ENCODE assay signal across 15 mouse cellular contexts in the genomic region with DNA sequence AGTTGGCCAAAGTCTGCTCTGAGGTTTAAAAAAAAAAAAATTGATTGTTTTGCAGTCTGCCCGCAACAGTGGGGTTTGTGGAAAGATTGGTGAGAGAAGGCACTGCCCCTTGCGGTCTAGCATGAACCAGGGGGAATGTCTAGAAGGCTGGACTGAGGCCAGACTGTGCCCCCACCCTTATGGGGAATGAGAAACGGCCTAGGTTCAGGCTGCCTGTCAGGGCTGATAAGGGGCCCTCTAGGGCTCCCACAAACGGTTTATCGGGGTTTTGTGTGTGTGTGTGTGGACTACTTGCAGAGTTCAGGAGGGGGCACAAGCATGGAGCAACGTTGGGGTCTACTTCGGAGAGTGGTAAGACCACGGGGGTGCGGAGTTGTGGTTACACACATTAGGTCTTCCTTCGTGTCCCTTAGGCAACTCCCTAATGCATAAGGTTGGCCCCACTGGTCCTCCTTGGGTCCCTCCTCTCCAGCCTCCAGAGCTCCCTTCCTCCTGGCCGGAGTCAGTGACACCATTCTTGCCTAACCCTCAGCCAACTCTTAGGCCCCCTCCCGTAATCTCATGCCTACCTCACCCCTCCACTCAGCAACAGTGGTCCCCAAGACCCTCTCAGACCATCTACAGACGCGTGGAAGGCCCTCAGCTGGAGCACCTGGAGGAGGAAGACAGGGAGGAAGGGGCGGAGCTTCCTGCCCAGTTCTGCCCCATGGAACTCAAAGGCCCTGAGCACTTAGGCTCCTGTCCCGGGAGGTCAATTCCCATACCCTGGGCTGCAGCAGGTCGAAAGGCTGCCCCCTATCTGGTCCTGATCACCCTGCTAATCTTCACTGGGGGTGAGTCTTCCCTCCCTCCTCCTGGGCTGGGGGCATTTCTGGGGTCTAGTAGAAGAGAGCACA. TPM values are rescaled to one million over a fixed set of nuclear protein-coding genes. Genes with fewer than 3 reads are reported as not detected.
DNase-seq lines count a peak whose midpoint lies in the region; ATAC-seq and TF ChIP-seq lines count a peak whose summit lies in the region.
"Had no signal": no experiment of that assay in that cellular context is flagged by ENCODE, and none has a peak within 500 bp of the region (broad histone marks: within the 10 kb centered on the region; RNA-seq: fewer than 3 reads in every experiment).

No protein-coding gene starts in this region.

- no peaks in the 10 kb centered on the region for H3K27me3 ChIP-seq in hindbrain, embryonic 15.5 days
- H3K27me3 ChIP-seq in hindbrain, embryonic 13.5 days: 0 out of 2 replicates have a peak, but pooled peaks cover 10% of the 10 kb centered on the region
- no peaks in the 10 kb centered on the region for H3K27me3 ChIP-seq in MEL (ENCODE audit: control insufficient read depth in 1 of 2, insufficient read depth in 2 of 2, low read length in 2 of 2)
- no peaks in the 10 kb centered on the region for H3K27me3 ChIP-seq in liver, postnatal 0 days (ENCODE audit: insufficient read depth, low read length)

- no peak overlapping the region for H3K9ac ChIP-seq in hindbrain, embryonic 15.5 days
- no peak overlapping the region for H3K9ac ChIP-seq in hindbrain, embryonic 13.5 days
- H3K9ac ChIP-seq in MEL (ENCODE audit: control insufficient read depth, low read depth, low read length, poor library complexity, severe bottlenecking): peak overlapping the region; percentile 83
- peak overlapping the region; percentile 75 for H3K9ac ChIP-seq in liver, postnatal 0 days (replicated peaks)
- H3K9ac ChIP-seq: neural tube, embryonic 12.5 days had no signal

- H3K9me3 ChIP-seq in hindbrain, embryonic 15.5 days: no peaks in the 10 kb centered on the region
- H3K9me3 ChIP-seq in hindbrain, embryonic 13.5 days: no peaks in the 10 kb centered on the region
- no peaks in the 10 kb centered on the region for H3K9me3 ChIP-seq in MEL (replicated peaks; ENCODE audit: insufficient read depth, low read length)
- H3K9me3 ChIP-seq in liver, postnatal 0 days (ENCODE audit: low read length): no peaks in the 10 kb centered on the region
- H3K9me3 ChIP-seq: neural tube, embryonic 12.5 days had no signal

- H3K4me3 ChIP-seq in hindbrain, embryonic 15.5 days: no peak overlapping the region
- no peak overlapping the region for H3K4me3 ChIP-seq in hindbrain, embryonic 13.5 days
- H3K4me3 ChIP-seq in MEL (ENCODE audit: control insufficient read depth in 1 of 2, insufficient read depth in 1 of 2, low read depth in 2 of 2, low read length in 2 of 2): peak overlapping the region; percentile 78 to 96
- H3K4me3 ChIP-seq in liver, postnatal 0 days (ENCODE audit: low read depth, low read length): peak overlapping the region; percentile 52
- H3K4me3 ChIP-seq: neural tube, embryonic 12.5 days had no signal

- no peak; a peak in 1 of 6 replicates for TF ChIP-seq CTCF in MEL (IDR thresholded peaks at IDR 0.05 in 2 of 3, conservative IDR thresholded peaks at IDR 0.05 in 1 of 3; ENCODE audit: control insufficient read depth in 1 of 3, insufficient read depth in 1 of 3, low read depth in 2 of 3, low read length in 3 of 3, poor library complexity in 1 of 3, severe bottlenecking in 1 of 3)
- peak; percentile 45 for TF ChIP-seq CTCF in liver, postnatal 0 days (IDR thresholded peaks at IDR 0.05; ENCODE audit: low read depth)

- H3K27ac ChIP-seq in hindbrain, embryonic 15.5 days (replicated peaks): no peak overlapping the region
- H3K27ac ChIP-seq in hindbrain, embryonic 13.5 days: no peak overlapping the region
- H3K27ac ChIP-seq in MEL (ENCODE audit: control insufficient read depth, low read depth, low read length): peak overlapping the region; percentile 94
- peak overlapping the region; percentile 93 for H3K27ac ChIP-seq in liver, postnatal 0 days (ENCODE audit: low read depth)
- H3K27ac ChIP-seq: neural tube, embryonic 12.5 days had no signal

- H3K79me2 ChIP-seq in MEL (ENCODE audit: control insufficient read depth, insufficient read depth, low read length, poor library complexity): peaks cover 27% of the 10 kb centered on the region

- H3K4me1 ChIP-seq in hindbrain, embryonic 15.5 days (replicated peaks): peaks cover 4% of the 10 kb centered on the region; the same call in 1 of the 2 replicates
- H3K4me1 ChIP-seq in hindbrain, embryonic 13.5 days (replicated peaks): 0 out of 2 replicates have a peak, but pooled peaks cover 6% of the 10 kb centered on the region
- peaks cover 0 to 25% of the 10 kb centered on the region in 2 experiments; a peak in 2 of 4 replicates for H3K4me1 ChIP-seq in MEL (ENCODE audit: control insufficient read depth in 1 of 2, insufficient read depth in 2 of 2, low read length in 2 of 2)
- H3K4me1 ChIP-seq in liver, postnatal 0 days (ENCODE audit: insufficient read depth): peaks cover 24% of the 10 kb centered on the region
- H3K4me1 ChIP-seq: neural tube, embryonic 12.5 days had no signal

- 82% methylated on average over 17 of the region's 17 CpGs for WGBS in hindbrain, embryonic 15.5 days
- 83% methylated on average over 17 of the region's 17 CpGs for WGBS in hindbrain, embryonic 13.5 days
- 27% methylated on average over 17 of the region's 17 CpGs for WGBS in liver, postnatal 0 days (ENCODE audit: insufficient replicate concordance)

- peaks cover 7% of the 10 kb centered on the region for H3K36me3 ChIP-seq in hindbrain, embryonic 15.5 days
- peaks cover 27% of the 10 kb centered on the region for H3K36me3 ChIP-seq in hindbrain, embryonic 13.5 days
- peaks cover 3 to 13% of the 10 kb centered on the region in 2 experiments for H3K36me3 ChIP-seq in MEL (ENCODE audit: control insufficient read depth in 1 of 2, insufficient read depth in 2 of 2, low read length in 2 of 2)
- peaks cover 10% of the 10 kb centered on the region for H3K36me3 ChIP-seq in liver, postnatal 0 days (replicated peaks; ENCODE audit: insufficient read depth, low read length)
- H3K36me3 ChIP-seq: neural tube, embryonic 12.5 days had no signal

- H3K4me2 ChIP-seq in hindbrain, embryonic 15.5 days: no peak overlapping the region
- no peak overlapping the region for H3K4me2 ChIP-seq in hindbrain, embryonic 13.5 days
- H3K4me2 ChIP-seq in liver, postnatal 0 days (ENCODE audit: low read depth, low read length): peak overlapping the region; percentile 85
- H3K4me2 ChIP-seq: neural tube, embryonic 12.5 days had no signal

- TF ChIP-seq POLR2A in MEL (IDR thresholded peaks at IDR 0.05; ENCODE audit: control insufficient read depth in 1 of 2, insufficient read depth in 1 of 2, low read depth in 1 of 2, low read length in 2 of 2, poor library complexity in 1 of 2): peak; percentile 40 to 83; a peak in 3 of 4 replicates

- TF ChIP-seq EP300 in MEL (IDR thresholded peaks at IDR 0.05; ENCODE audit: low read depth in 1 of 2, low read length in 2 of 2): peak; percentile 98 to 100
- peak; percentile 91 for TF ChIP-seq EP300 in liver, postnatal 0 days (IDR thresholded peaks at IDR 0.05; ENCODE audit: low read depth)

- 0 out of 2 replicates have a peak, but pooled peaks have one; percentile 19 for ATAC-seq in hindbrain, embryonic 15.5 days (ENCODE audit: low FRiP score, low read depth)
- ATAC-seq in hindbrain, embryonic 13.5 days (ENCODE audit: low FRiP score): no peak
- peak; percentile 78 for ATAC-seq in common myeloid progenitor, adult 5-6 weeks (replicated peaks; ENCODE audit: low read depth, poor library complexity, severe bottlenecking)
- ATAC-seq in liver, postnatal 0 days: peak; percentile 78

- TF ChIP-seq RAD21 in MEL (IDR thresholded peaks at IDR 0.05; ENCODE audit: low read depth, low read length): no peak

- peak; percentile 95 for DNase-seq in MEL (ENCODE audit: low read depth, low spot score)
- DNase-seq in liver, postnatal 0 days: peak; percentile 74
- DNase-seq in adrenal gland, postnatal 25 days: no peak
- no peak for DNase-seq in cerebellum, postnatal 4 days (ENCODE audit: low spot score in 2 of 2)
- no peak for DNase-seq in left cerebral cortex, adult 9 months (ENCODE audit: low spot score in 2 of 2)
- DNase-seq: cerebellum, postnatal 14 days; gastrocnemius, postnatal 25 days; layer of hippocampus, postnatal 36 days; lung, postnatal 14 days; right cerebral cortex, postnatal 25 days had no signal

RNA-seq across cellular contexts. Expression of a gene that starts 1.3 kb away (rescaled TPM):
- 6.1 and 6.4 TPM in 2 replicates for polyA plus RNA-seq in hindbrain, embryonic 15.5 days (2015; fragmentation: Nextera tagmentation; extraction: Ambion mirVana)
- 3.4 and 3.8 TPM in 2 replicates for polyA plus RNA-seq in hindbrain, embryonic 13.5 days (2015; fragmentation: Nextera tagmentation; extraction: Ambion mirVana)
- total RNA-seq in MEL (2012; rRNA removed): 76.9 and 96.2 TPM in 2 replicates
- 100 to 1,000 TPM in 1 of 2 experiments, not detected in 1; 112 TPM for polyA plus RNA-seq in MEL (2012; ENCODE audit: insufficient read depth in 1 of 2, insufficient read length in 2 of 2, low read depth in 1 of 2, low replicate concordance in 2 of 2, missing spikeins in 1 of 2)
- total RNA-seq in common myeloid progenitor, adult 5-6 weeks (2017): 45.3 and 63.4 TPM in 2 replicates
- polyA plus RNA-seq in liver, postnatal 0 days (2015; fragmentation: Nextera tagmentation; extraction: Ambion mirVana): 148 and 157 TPM in 2 replicates
- 0.85 and 2.9 TPM in 2 replicates for total RNA-seq in adrenal gland, postnatal 25 days (2021)
- total RNA-seq: gastrocnemius, postnatal 25 days had no signal

RNA-seq across cellular contexts. Expression of a gene that starts 17.6 kb away (rescaled TPM):
- 251 and 285 TPM in 2 replicates for polyA plus RNA-seq in hindbrain, embryonic 15.5 days (2015; fragmentation: Nextera tagmentation; extraction: Ambion mirVana)
- polyA plus RNA-seq in hindbrain, embryonic 13.5 days (2015; fragmentation: Nextera tagmentation; extraction: Ambion mirVana): 256 and 271 TPM in 2 replicates
- total RNA-seq in MEL (2012; rRNA removed): 0.15 TPM in 1 of 2 replicates, not detected in the other
- not detected for polyA plus RNA-seq in MEL (2012; ENCODE audit: insufficient read depth in 1 of 2, insufficient read length in 2 of 2, low read depth in 1 of 2, low replicate concordance in 2 of 2, missing spikeins in 1 of 2)
- not detected in 2 replicates for total RNA-seq in common myeloid progenitor, adult 5-6 weeks (2017)
- polyA plus RNA-seq in liver, postnatal 0 days (2015; fragmentation: Nextera tagmentation; extraction: Ambion mirVana): not detected in 2 replicates
- 2.7 and 6.4 TPM in 2 replicates for total RNA-seq in adrenal gland, postnatal 25 days (2021)
- total RNA-seq: gastrocnemius, postnatal 25 days had no signal

RNA-seq across cellular contexts. Expression of a gene that starts 29.9 kb away (rescaled TPM):
- polyA plus RNA-seq in hindbrain, embryonic 15.5 days (2015; fragmentation: Nextera tagmentation; extraction: Ambion mirVana): 59.7 and 73.5 TPM in 2 replicates
- 49.1 and 49.6 TPM in 2 replicates for polyA plus RNA-seq in hindbrain, embryonic 13.5 days (2015; fragmentation: Nextera tagmentation; extraction: Ambion mirVana)
- total RNA-seq in MEL (2012; rRNA removed): 11.9 and 12.4 TPM in 2 replicates
- polyA plus RNA-seq in MEL (2012; ENCODE audit: insufficient read depth in 1 of 2, insufficient read length in 2 of 2, low read depth in 1 of 2, low replicate concordance in 2 of 2, missing spikeins in 1 of 2): 100 to 1,000 TPM in 1 of 2 experiments, not detected in 1; 144 TPM
- 13.3 and 24.0 TPM in 2 replicates for total RNA-seq in common myeloid progenitor, adult 5-6 weeks (2017)
- polyA plus RNA-seq in liver, postnatal 0 days (2015; fragmentation: Nextera tagmentation; extraction: Ambion mirVana): 26.2 and 28.3 TPM in 2 replicates
- total RNA-seq in adrenal gland, postnatal 25 days (2021): 54.1 and 59.1 TPM in 2 replicates

RNA-seq across cellular contexts. Expression of a gene that starts 37.6 kb away (rescaled TPM):
- polyA plus RNA-seq in hindbrain, embryonic 15.5 days (2015; fragmentation: Nextera tagmentation; extraction: Ambion mirVana): 516 and 544 TPM in 2 replicates
- 529 and 536 TPM in 2 replicates for polyA plus RNA-seq in hindbrain, embryonic 13.5 days (2015; fragmentation: Nextera tagmentation; extraction: Ambion mirVana)
- total RNA-seq in MEL (2012; rRNA removed): 531 and 548 TPM in 2 replicates
- 100 to 1,000 TPM in 1 of 2 experiments, not detected in 1; 550 TPM for polyA plus RNA-seq in MEL (2012; ENCODE audit: insufficient read depth in 1 of 2, insufficient read length in 2 of 2, low read depth in 1 of 2, low replicate concordance in 2 of 2, missing spikeins in 1 of 2)
- 190 and 213 TPM in 2 replicates for total RNA-seq in common myeloid progenitor, adult 5-6 weeks (2017)
- polyA plus RNA-seq in liver, postnatal 0 days (2015; fragmentation: Nextera tagmentation; extraction: Ambion mirVana): 165 and 177 TPM in 2 replicates
- 580 and 681 TPM in 2 replicates for total RNA-seq in adrenal gland, postnatal 25 days (2021)

RNA-seq across cellular contexts. Expression of a gene that starts 37.9 kb away (rescaled TPM):
- polyA plus RNA-seq in hindbrain, embryonic 15.5 days (2015; fragmentation: Nextera tagmentation; extraction: Ambion mirVana): not detected in 2 replicates
- not detected in 2 replicates for polyA plus RNA-seq in hindbrain, embryonic 13.5 days (2015; fragmentation: Nextera tagmentation; extraction: Ambion mirVana)
- total RNA-seq in MEL (2012; rRNA removed): not detected in 2 replicates
- polyA plus RNA-seq in MEL (2012; ENCODE audit: insufficient read depth in 1 of 2, insufficient read length in 2 of 2, low read depth in 1 of 2, low replicate concordance in 2 of 2, missing spikeins in 1 of 2): not detected
- total RNA-seq in common myeloid progenitor, adult 5-6 weeks (2017): not detected in 2 replicates
- 0.13 and 0.26 TPM in 2 replicates for polyA plus RNA-seq in liver, postnatal 0 days (2015; fragmentation: Nextera tagmentation; extraction: Ambion mirVana)
- not detected in 2 replicates for total RNA-seq in adrenal gland, postnatal 25 days (2021)
- total RNA-seq: adrenal gland, adult 18-20 months; gastrocnemius, postnatal 25 days; layer of hippocampus, postnatal 36 days had no signal
- polyA plus RNA-seq: neural tube, embryonic 12.5 days had no signal

Comparison
In these comparisons a context has a peak if more than half of its experiments do, and no peak if none do; other contexts are left out.
1. H3K27ac ChIP-seq: peak in MEL (single experiment) and liver, postnatal 0 days (single experiment); none in hindbrain, embryonic 15.5 days (single experiment) and hindbrain, embryonic 13.5 days (single experiment).
2. H3K4me3 ChIP-seq: peak in MEL (2 of 2) and liver, postnatal 0 days (single experiment); none in hindbrain, embryonic 15.5 days (single experiment) and hindbrain, embryonic 13.5 days (single experiment).
3. H3K9ac ChIP-seq: peak in MEL (single experiment) and liver, postnatal 0 days (single experiment); none in hindbrain, embryonic 15.5 days (single experiment) and hindbrain, embryonic 13.5 days (single experiment).
4. DNase-seq: peak in MEL (single experiment) and liver, postnatal 0 days (single experiment); none in adrenal gland, postnatal 25 days (single experiment), cerebellum, postnatal 4 days (0 of 2) and left cerebral cortex, adult 9 months (0 of 2).
5. RNA of a gene that starts 1.3 kb away (polyA plus RNA-seq): 148 to 157 TPM in liver, postnatal 0 days and 112 TPM in MEL; 6.1 to 6.4 TPM in hindbrain, embryonic 15.5 days and 3.4 to 3.8 TPM in hindbrain, embryonic 13.5 days; every median in the first group is over 10 times any median in the second.
6. RNA of a gene that starts 17.6 kb away (polyA plus RNA-seq): 251 to 285 TPM in hindbrain, embryonic 15.5 days and 256 to 271 TPM in hindbrain, embryonic 13.5 days; not detected in MEL and not detected in liver, postnatal 0 days; every median in the first group is over 100 times any median in the second.